Mouse (Mus musculus): ENCODE results near the gene Eif4enif1.

DNA sequence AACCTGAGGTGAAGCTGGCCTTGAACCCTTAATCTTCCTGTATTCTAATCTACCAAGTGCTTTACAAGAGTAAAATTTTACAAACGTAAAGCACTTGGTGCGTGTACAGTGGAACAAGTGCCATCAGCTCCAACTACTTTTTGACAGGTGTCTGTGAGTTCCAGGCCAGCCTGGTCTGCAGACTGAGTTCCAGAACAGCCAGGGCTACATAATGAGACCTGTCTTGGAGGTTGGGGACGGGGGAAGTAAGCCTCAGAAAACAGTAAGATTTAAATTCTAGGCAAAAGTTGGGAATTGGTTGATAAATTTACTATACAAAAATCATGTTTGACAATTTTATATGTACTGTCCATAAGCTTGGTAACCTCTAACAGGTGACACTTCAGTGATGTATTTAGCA, 3.0 kb downstream of the Eif4enif1 start:
- TF ChIP-seq CTCF (IDR thresholded peaks at IDR 0.05; ENCODE audit: low read depth, low read length) = no peak
- no peak for TF ChIP-seq POLR2AphosphoS5 (IDR thresholded peaks at IDR 0.05; ENCODE audit: insufficient replicate concordance, low read depth, low read length)
- no peak for TF ChIP-seq GATA1 (IDR thresholded peaks at IDR 0.05; ENCODE audit: borderline replicate concordance, low read length)
- no peak for TF ChIP-seq TAL1 (conservative IDR thresholded peaks at IDR 0.05; ENCODE audit: low read depth, low read length)

All from G1E (cell line).